Mouse (Mus musculus): Measurements from ENCODE around the gene Cypt1.

DNA sequence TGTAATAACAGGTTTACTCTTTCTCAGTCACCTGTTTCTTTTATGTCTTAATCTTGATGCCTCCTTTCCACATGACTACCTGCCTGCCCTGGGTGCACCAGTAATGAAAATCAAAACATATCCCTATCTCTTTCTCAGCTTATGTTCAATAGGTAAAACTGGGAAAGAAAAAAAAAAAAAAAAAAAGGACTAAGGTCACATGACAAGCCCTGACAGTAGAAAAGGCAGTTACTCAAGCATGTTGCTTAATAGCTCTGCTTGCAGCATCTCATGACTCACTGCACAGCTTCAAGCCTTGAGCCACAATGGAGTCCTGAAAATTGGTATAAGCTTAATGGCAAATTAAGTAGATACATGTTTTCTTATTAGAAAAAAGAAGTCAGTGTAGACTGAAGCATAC, 24.1 kb downstream of the Cypt1 start:
- TF ChIP-seq CTCF (IDR thresholded peaks at IDR 0.05; ENCODE audit: low read depth) (no peak), EP300 (IDR thresholded peaks at IDR 0.05; ENCODE audit: low read depth) (no peak)
